Mouse (Mus musculus): ENCODE measurements around the gene Tmtc2. TPM values are rescaled to one million over a fixed set of nuclear protein-coding genes. Genes with fewer than 3 reads are reported as not detected.

Tmtc2 gene
- polyA plus RNA-seq, 1 experiment from 2014 or later, result 7.2 TPM

DNA sequence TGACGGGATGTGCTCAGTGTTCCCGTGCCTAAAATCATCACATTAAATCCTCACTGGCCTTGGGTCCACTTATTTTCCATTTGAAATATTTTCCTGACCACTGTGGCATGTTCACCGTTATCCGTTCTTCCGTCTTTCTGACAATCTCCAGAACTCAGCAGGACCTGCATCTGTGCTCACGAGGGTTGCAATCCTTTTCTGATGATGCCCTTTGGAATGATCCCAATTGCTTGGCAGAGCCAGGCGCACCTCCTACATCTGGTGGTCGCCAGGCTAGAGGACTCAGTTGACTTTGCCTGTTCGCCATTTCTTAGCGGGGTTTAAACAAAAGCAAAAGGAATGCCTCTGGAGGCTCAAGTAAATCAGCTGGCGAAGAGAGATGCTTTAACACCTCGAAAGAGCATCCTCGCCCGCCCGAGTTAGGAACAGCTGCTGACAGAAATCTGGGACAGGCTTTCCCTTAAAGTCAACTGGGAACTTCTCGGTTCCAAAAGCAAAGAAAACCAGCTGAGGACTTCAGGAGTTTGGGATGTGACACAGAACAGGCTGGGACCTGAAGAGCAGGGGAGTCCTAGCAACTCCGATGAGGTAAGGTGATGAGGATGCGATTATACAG lies 96.5 kb downstream of the Tmtc2 start:
- TF ChIP-seq CTCF (IDR thresholded peaks at IDR 0.05) (no peak), EP300 (IDR thresholded peaks at IDR 0.05) (no peak)
- H3K27me3 ChIP-seq (replicated peaks; ENCODE audit: insufficient read depth, low read length), result no peaks in the 10 kb centered on the region
- no peaks in the 10 kb centered on the region for H3K4me1 ChIP-seq (ENCODE audit: insufficient read depth, low read depth, low read length)
- H3K27ac ChIP-seq (ENCODE audit: low read length), result no peak overlapping the region
- no peak overlapping the region for H3K9ac ChIP-seq (replicated peaks; ENCODE audit: low read depth)
- ATAC-seq (no peak), DNase-seq (ENCODE audit: low spot score) (no peak)
- no peaks in the 10 kb centered on the region for H3K9me3 ChIP-seq (ENCODE audit: low read length)
- H3K4me2 ChIP-seq (replicated peaks; ENCODE audit: low read depth, low read length), result no peak overlapping the region
- H3K36me3 ChIP-seq (ENCODE audit: insufficient read depth, low read length), result no peaks in the 10 kb centered on the region
- WGBS, result 86% methylated on average over 18 of the region's 18 CpGs
- no peak overlapping the region for H3K4me3 ChIP-seq (ENCODE audit: low read depth, low read length)

DNA sequence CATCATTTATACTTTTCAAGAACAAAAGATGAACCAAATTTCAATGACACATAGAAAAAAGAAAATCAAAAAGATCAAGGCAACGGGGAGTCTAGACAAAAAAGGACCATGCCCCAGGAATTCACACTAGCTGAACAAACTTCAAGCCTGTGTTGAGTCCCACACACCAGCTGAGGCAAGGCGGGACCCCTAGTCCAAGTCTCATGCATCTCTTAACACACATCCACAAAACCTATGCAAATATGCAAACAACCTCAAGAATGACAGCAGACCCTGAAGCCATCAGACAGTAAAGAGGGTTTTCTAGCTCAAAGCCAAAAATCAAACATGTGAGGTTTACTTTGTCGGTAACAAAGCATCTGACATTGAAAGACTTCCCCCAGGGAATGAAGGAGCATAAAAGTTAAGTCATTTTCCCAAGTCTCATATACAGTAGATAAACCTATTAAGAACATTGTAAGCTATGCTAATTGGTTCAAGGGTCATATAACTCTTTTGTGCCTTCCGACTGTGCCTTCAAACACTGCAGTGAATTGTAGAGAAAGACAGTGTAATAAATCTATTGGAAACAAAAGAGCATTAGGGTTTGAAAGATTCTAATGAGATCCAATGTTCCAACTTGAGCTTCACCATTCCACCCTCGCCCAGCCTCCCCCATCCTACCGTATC lies 100.0 kb downstream of the Tmtc2 start:
- DNase-seq (ENCODE audit: low spot score) (no peak), ATAC-seq (no peak)
- no peak overlapping the region for H3K4me2 ChIP-seq (replicated peaks; ENCODE audit: low read depth, low read length)
- H3K36me3 ChIP-seq (ENCODE audit: insufficient read depth, low read length), result no peaks in the 10 kb centered on the region
- no peak overlapping the region for H3K9ac ChIP-seq (replicated peaks; ENCODE audit: low read depth)
- WGBS, result 81% methylated on average over 6 of the region's 6 CpGs
- H3K27ac ChIP-seq (ENCODE audit: low read length), result no peak overlapping the region
- TF ChIP-seq CTCF (IDR thresholded peaks at IDR 0.05) (no peak), EP300 (IDR thresholded peaks at IDR 0.05) (no peak)
- H3K9me3 ChIP-seq (ENCODE audit: low read length), result no peaks in the 10 kb centered on the region
- no peaks in the 10 kb centered on the region for H3K4me1 ChIP-seq (ENCODE audit: insufficient read depth, low read depth, low read length)
- H3K27me3 ChIP-seq (replicated peaks; ENCODE audit: insufficient read depth, low read length), result no peaks in the 10 kb centered on the region
- no peak overlapping the region for H3K4me3 ChIP-seq (ENCODE audit: low read depth, low read length)

DNA sequence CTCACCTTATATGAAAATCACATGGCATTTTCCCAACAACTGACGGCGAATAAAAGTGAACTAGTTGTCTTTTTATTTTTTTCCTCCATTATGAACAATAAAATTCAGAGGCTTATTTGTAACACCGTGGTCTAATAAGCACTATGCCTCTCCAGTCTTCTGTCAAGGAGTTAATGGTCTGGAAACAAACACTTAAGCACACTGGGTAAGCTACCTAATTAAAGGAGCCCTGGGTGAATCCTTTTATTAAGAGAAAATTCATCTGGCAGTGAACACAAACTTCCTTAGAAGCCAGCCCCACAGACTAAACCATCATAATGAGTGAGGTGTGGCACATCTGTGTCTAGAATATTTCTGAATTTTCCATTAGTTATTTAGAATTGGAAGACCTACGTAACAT lies 109.9 kb downstream of the Tmtc2 start:
- Histone ChIP-seq H3K4me3 (ENCODE audit: low read depth, low read length) (no peak overlapping the region), H3K27ac (ENCODE audit: low read length) (no peak overlapping the region), H3K4me2 (replicated peaks; ENCODE audit: low read depth, low read length) (no peak overlapping the region), H3K4me1 (ENCODE audit: insufficient read depth, low read depth, low read length) (no peaks in the 10 kb centered on the region), H3K36me3 (ENCODE audit: insufficient read depth, low read length) (no peaks in the 10 kb centered on the region), H3K9ac (replicated peaks; ENCODE audit: low read depth) (no peak overlapping the region), H3K9me3 (ENCODE audit: low read length) (no peaks in the 10 kb centered on the region), H3K27me3 (replicated peaks; ENCODE audit: insufficient read depth, low read length) (no peaks in the 10 kb centered on the region)
- TF ChIP-seq EP300 (IDR thresholded peaks at IDR 0.05) (no peak), CTCF (IDR thresholded peaks at IDR 0.05) (no peak)
- DNase-seq (ENCODE audit: low spot score) (no peak), ATAC-seq (no peak)
- WGBS, result 93% methylated on average over 4 of the region's 4 CpGs

DNA sequence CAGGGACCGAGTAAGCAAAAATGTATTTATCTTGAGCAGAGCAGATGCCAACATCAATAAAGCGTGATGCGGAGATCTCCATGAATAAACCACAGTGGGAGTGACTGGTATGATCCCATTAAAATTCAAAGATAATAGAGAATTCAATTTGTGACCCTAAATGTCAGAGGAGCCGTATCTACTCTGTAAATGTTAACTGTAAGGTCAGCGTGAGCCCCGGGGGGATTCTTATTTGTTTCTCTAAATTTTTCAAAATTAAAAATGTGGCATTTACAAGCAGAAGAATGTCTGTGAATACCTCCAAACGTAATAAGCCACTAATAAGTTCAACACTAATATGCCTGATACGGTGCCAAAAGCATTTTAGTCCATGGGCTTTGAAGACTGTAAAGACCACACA lies 120.8 kb downstream of the Tmtc2 start:
- Histone ChIP-seq H3K4me2 (replicated peaks; ENCODE audit: low read depth, low read length) (no peak overlapping the region), H3K4me3 (ENCODE audit: low read depth, low read length) (no peak overlapping the region), H3K27ac (ENCODE audit: low read length) (no peak overlapping the region), H3K27me3 (replicated peaks; ENCODE audit: insufficient read depth, low read length) (no peaks in the 10 kb centered on the region), H3K4me1 (ENCODE audit: insufficient read depth, low read depth, low read length) (no peaks in the 10 kb centered on the region), H3K9ac (replicated peaks; ENCODE audit: low read depth) (no peak overlapping the region), H3K9me3 (ENCODE audit: low read length) (no peaks in the 10 kb centered on the region), H3K36me3 (ENCODE audit: insufficient read depth, low read length) (no peaks in the 10 kb centered on the region)
- 72% methylated on average over 8 of the region's 8 CpGs for WGBS
- no peak for DNase-seq (ENCODE audit: low spot score)
- no peak for TF ChIP-seq CTCF (IDR thresholded peaks at IDR 0.05)
- TF ChIP-seq EP300 (IDR thresholded peaks at IDR 0.05), result no peak
- ATAC-seq, result no peak

DNA sequence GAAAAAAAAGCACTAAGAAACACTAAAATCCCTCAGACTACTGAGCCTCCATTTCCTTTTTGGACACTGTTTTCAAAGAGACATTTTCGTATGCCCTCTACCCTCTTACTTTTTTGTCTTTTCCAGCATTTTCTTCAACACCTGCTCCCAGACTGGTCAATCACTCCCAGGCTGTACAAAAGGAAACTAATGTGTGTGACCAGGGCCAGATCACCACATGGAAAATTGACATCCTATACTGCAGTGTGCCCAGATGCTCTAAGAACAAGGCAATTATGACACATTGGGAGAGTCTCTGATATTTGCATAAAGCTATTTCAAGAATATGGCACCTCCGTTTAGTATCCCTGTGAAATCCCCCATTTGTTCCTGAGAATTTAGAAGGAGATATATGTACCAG lies 127.1 kb downstream of the Tmtc2 start:
- Histone ChIP-seq H3K9me3 (ENCODE audit: low read length) (no peaks in the 10 kb centered on the region), H3K4me3 (ENCODE audit: low read depth, low read length) (no peak overlapping the region), H3K4me1 (ENCODE audit: insufficient read depth, low read depth, low read length) (no peaks in the 10 kb centered on the region), H3K9ac (replicated peaks; ENCODE audit: low read depth) (no peak overlapping the region), H3K27me3 (replicated peaks; ENCODE audit: insufficient read depth, low read length) (no peaks in the 10 kb centered on the region), H3K4me2 (replicated peaks; ENCODE audit: low read depth, low read length) (no peak overlapping the region), H3K27ac (ENCODE audit: low read length) (no peak overlapping the region), H3K36me3 (ENCODE audit: insufficient read depth, low read length) (no peaks in the 10 kb centered on the region)
- TF ChIP-seq EP300 (IDR thresholded peaks at IDR 0.05) (no peak), CTCF (IDR thresholded peaks at IDR 0.05) (no peak)
- ATAC-seq (no peak), DNase-seq (ENCODE audit: low spot score) (no peak)
- 90% methylated on average over 2 of the region's 2 CpGs for WGBS

DNA sequence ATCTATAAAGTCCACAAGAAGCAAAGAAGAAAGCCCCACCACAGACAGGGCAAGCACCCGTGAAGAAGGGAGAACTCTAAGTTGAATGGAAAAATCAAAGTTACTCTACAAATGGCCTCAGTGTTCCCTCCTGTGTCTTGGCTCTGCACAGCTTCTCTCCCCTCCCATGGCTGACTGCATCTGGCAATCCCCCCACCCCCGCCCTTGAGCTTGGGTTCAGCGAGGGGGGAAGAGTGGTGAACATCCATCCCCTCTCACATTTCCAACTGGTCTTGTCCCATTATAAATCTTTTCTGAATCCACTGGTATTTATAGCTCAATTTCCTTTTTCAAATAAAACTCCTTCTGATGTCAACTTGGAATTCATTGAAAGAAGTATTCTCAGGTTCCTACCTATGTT lies 129.9 kb downstream of the Tmtc2 start:
- WGBS, result 74% methylated on average over 3 of the region's 3 CpGs
- no peak for ATAC-seq
- no peak overlapping the region for H3K4me2 ChIP-seq (replicated peaks; ENCODE audit: low read depth, low read length)
- no peaks in the 10 kb centered on the region for H3K9me3 ChIP-seq (ENCODE audit: low read length)
- H3K4me3 ChIP-seq (ENCODE audit: low read depth, low read length), result no peak overlapping the region
- TF ChIP-seq EP300 (IDR thresholded peaks at IDR 0.05) (no peak), CTCF (IDR thresholded peaks at IDR 0.05) (no peak)
- no peak overlapping the region for H3K9ac ChIP-seq (replicated peaks; ENCODE audit: low read depth)
- no peak overlapping the region for H3K27ac ChIP-seq (ENCODE audit: low read length)
- H3K4me1 ChIP-seq (ENCODE audit: insufficient read depth, low read depth, low read length), result no peaks in the 10 kb centered on the region
- H3K36me3 ChIP-seq (ENCODE audit: insufficient read depth, low read length), result no peaks in the 10 kb centered on the region
- DNase-seq (ENCODE audit: low spot score), result no peak
- H3K27me3 ChIP-seq (replicated peaks; ENCODE audit: insufficient read depth, low read length), result no peaks in the 10 kb centered on the region

Data from lung, postnatal 0 days (tissue).